Mouse (Mus musculus) gastrocnemius, postnatal 14 days (tissue): ENCODE measurements around the gene Tdp2. TPM values are rescaled to one million over a fixed set of nuclear protein-coding genes. Genes with fewer than 3 reads are reported as not detected.
"Not testable (repeated sequence)": the region's sequence is repeated elsewhere in the genome, so short reads cannot be mapped to it uniquely, and the experiment has no call there.

Source experiments
- DNase-seq: peaks from one replicate; pipeline ENCODE4 v3.0.0; 2021; ENCODE audit warnings: mixed read lengths
- intact Hi-C: fragments of 180-260 bp; cut with DNase I; formaldehyde crosslinking; loops from one replicate; pipeline ENCODE4 v1.15.1; 2025; ENCODE audit warnings: low total_unique reads
- total RNA-seq, 2 experiments: library from RNA; stranded (reverse); gene quantifications; 2 replicates each; pipeline ENCODE4 v1.2.3; 2021

The Tdp2 gene
- total RNA-seq, 2 experiments from 2014 or later, result 7.3 to 9.2 TPM

- intact Hi-C loops, result no loop called here
- DNase-seq, result no peak
Observed at GRCm38 (mm10) chr13:24819931-24820330, 11.5 kb upstream of the Tdp2 start.

- intact Hi-C loops, result no loop called here
- no peak for DNase-seq
Observed at GRCm38 (mm10) chr13:24822663-24823343, 8.7 kb upstream of the Tdp2 start.

- no peak for DNase-seq
- intact Hi-C loops, result no loop called here
Observed at GRCm38 (mm10) chr13:24824647-24825046, 6.8 kb upstream of the Tdp2 start.

- DNase-seq, result no peak
- intact Hi-C loops, result no loop called here
Observed at GRCm38 (mm10) chr13:24825587-24825986, 5.9 kb upstream of the Tdp2 start.

GRCm38 (mm10) chr13:24826116-24826515 is 5.4 kb upstream of the Tdp2 start:
- DNase-seq, result no peak
- intact Hi-C loops, result no loop called here

- DNase-seq, result no peak
Observed at GRCm38 (mm10) chr13:24830756-24831352, 625 bp upstream of the Tdp2 start.

GRCm38 (mm10) chr13:24832131-24832810 is 792 bp downstream of the Tdp2 start:
- intact Hi-C loops, result no loop called here
- DNase-seq, result no peak

More at GRCm38 (mm10) chr13:24830756-24831352, 625 bp upstream of the Tdp2 start:
- intact Hi-C loops, result no loop called here

GRCm38 (mm10) chr13:24832811-24833155 is 1.3 kb downstream of the Tdp2 start:
- no peak for DNase-seq
- intact Hi-C loops, result no loop called here

- DNase-seq, intact Hi-C loops: not testable (repeated sequence)
Observed at GRCm38 (mm10) chr13:24837765-24838164, 6.3 kb downstream of the Tdp2 start.

GRCm38 (mm10) chr13:24839831-24840230 is 8.4 kb downstream of the Tdp2 start:
- intact Hi-C loops, result no loop called here
- no peak for DNase-seq

GRCm38 (mm10) chr13:24841702-24842101 is 10.2 kb downstream of the Tdp2 start:
- no peak for DNase-seq
- intact Hi-C loops, result no loop called here

- DNase-seq, result no peak
- intact Hi-C loops, result no loop called here
Observed at GRCm38 (mm10) chr13:24844983-24845955, 13.8 kb downstream of the Tdp2 start, which contains the start of gene D130043K22Rik. TSS of gene D130043K22Rik (plus strand) at chr13:24845135.

- no peak for DNase-seq
- intact Hi-C loops, result no loop called here
Observed at GRCm38 (mm10) chr13:24849318-24849717, 17.8 kb downstream of the Tdp2 start.

GRCm38 (mm10) chr13:24851989-24852388 is 20.5 kb downstream of the Tdp2 start:
- intact Hi-C loops, result no loop called here
- DNase-seq, result no peak

GRCm38 (mm10) chr13:24852570-24852969 is 21.1 kb downstream of the Tdp2 start:
- intact Hi-C loops, result no loop called here

GRCm38 (mm10) chr13:24859115-24859514 is 27.6 kb downstream of the Tdp2 start:
- no peak for DNase-seq
- intact Hi-C loops, result no loop called here

More at GRCm38 (mm10) chr13:24852570-24852969, 21.1 kb downstream of the Tdp2 start:
- DNase-seq, result no peak

- intact Hi-C loops, result no loop called here
- DNase-seq, result no peak
Observed at GRCm38 (mm10) chr13:24861084-24861483, 29.6 kb downstream of the Tdp2 start.

- intact Hi-C loops, result no loop called here
- no peak for DNase-seq
Observed at GRCm38 (mm10) chr13:24862021-24862420, 30.5 kb downstream of the Tdp2 start.

GRCm38 (mm10) chr13:24862520-24862919 is 31.0 kb downstream of the Tdp2 start:
- intact Hi-C loops, result no loop called here
- DNase-seq, result peak; percentile 20
